Mouse (Mus musculus): ENCODE measurements at regions not wholly inside any gene's neighbourhood (a gene's known extent, or its start where the extent isn't known, plus 50 kb on each side); places are given as distances from the start of the nearest gene placed in this dataset.

DNA sequence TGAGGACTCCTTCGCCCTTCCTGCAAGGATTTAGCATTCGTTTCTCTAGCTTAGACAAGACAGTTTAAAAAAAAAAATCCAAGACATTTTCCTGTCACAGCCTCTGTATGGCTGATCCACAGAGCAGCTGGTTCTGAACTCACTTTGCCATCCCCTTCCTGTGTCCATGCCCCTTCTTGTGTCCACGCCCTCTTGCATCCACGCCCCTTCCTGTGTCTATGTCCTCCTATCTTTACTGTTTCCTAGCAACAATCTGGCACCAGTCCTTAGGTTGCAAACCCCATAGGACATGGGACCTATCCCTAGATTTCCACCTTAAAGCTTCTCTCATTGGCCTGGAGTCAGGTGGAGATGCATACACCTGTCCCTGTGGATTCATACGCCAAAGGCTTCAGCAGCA lies 264.8 kb downstream of the Agtpbp1 start:
- no peak for TF ChIP-seq POLR2A (IDR thresholded peaks at IDR 0.05; ENCODE audit: low read depth, low read length)
- TF ChIP-seq CTCF (IDR thresholded peaks at IDR 0.05; ENCODE audit: extremely low read depth, insufficient read depth, insufficient read length, insufficient replicate concordance): no peak

Measured in spleen, adult 2 months (tissue).